Mouse (Mus musculus): ENCODE results near the gene Ecsit.
"Not testable (repeated sequence)": the region's sequence is repeated elsewhere in the genome, so short reads cannot be mapped to it uniquely, and the experiment has no call there.

Gene Ecsit

DNA sequence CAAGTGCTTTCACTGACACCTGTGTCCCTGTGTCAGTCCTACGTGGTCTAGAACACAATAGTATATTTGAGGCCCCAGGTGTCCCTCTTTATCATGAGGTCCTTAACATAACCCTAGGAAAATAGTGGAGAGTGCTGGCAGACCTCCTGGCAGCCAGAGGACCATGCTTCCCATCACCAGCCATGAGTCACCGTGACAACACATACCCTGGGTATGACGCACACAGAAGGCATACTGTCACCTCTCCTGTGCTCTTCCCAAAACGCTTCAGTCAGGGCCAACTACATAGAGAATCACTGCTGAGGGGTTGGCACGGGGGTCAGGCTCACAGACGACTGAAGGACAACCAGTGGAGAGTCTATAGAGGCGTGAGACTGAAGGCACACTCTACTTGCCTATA lies 4.7 kb upstream of the Ecsit start:
- no peak for DNase-seq (ENCODE audit: low spot score in 2 of 2)

DNA sequence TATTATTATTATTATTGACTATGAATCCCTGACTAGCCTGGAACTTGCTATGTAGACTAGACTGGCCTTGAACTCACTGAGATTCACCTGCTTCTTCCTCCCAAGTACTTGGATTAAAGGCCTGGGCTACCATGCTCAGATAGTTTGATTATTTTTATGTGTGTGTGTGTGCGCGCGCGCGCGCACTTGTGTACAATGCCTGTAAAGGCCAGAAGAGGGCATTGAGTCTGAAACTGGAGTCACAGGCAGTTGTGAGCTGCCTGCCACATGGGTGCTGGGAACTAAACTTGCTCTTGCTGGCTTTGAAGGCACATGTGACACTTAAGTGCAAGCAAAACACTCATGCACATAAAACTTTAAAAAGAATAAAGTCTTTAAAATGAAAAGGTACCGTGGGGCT lies 4.0 kb upstream of the Ecsit start:
- DNase-seq (ENCODE audit: low spot score in 2 of 2), result no peak

DNA sequence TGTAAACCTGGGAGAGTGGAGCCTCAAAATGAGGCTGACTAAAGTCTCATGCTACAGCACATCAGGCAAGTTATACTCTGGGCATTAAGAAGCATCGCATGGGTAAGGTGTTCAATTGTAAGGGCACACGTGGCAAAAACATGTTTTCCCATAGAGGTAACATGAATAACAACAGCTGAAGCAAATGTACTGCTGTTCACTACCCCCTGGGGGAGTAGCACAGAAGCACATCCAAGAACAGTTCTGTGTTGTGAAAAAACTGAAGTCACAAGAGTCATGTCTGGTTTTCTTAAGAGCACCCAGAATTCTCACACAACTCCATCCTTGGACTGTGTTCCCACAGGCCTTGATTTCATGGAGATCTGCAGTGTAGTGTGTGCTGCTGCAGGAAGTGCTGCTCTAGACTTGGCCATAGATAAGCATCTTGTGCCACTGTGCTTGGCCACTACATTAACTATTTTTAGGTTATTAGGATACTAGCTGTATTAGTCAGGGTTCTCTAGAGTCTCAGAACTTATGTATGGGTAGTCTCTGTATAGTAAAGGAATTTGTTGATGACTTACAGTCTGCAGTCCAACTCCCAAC lies 1.9 kb upstream of the Ecsit start:
- DNase-seq (ENCODE audit: low spot score in 2 of 2), result no peak

DNA sequence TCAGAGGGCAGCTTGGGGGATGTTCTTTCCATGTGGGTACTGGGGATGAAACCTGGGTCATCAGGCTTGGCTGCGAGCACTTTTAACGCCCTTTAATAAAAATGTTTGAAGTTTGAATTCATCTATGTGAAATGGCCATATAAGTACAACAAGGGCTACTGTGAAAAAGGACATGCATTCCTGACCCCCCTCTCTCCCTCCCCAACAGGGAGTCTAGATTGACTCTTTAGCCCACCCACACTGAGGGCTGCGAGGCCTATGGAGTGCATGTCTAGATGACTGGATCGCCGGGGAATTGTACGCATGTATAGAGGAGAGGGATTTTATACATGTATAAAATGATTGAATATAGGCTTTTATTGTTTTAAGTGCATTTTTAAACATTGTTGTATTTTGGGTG lies 774 bp upstream of the Ecsit start:
- DNase-seq (ENCODE audit: low spot score in 2 of 2), result no peak

DNA sequence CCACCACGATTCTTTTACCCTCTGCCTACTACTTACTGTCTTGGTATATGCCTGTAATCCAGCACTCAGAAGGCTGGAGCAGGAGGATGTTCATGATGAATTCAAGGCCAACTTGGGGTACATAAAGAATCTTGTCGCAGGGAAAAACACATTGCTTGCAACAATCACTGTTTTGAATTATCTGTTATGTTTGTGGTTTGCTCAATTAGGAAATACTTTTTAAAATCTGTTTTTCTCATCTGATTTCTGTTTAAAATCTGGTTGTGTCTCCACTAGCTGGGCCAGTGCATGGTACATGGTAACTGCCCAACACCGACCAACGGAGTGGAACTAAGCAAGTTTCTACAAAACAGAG lies 594 bp downstream of the Ecsit start:
- DNase-seq (ENCODE audit: low spot score in 2 of 2), result no peak

DNA sequence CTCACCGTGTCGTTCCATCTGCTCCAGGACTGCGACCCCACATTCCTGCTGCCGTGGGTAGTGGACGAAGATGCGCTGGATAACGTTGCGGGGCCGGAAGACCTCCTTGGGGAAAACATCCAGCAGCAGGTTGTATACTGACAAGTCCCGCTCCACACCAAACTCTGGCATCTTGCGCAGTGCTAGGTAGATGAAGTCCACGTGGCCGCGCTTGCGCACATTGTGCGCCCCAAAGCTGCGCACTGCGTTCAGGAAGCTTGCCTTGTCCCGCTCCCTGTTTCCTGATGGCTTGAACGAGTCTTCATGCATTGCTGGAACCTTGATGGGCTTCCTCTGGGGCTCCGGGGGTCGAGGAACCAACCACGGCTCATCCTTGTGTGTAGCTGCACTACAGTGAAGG lies 9.0 kb downstream of the Ecsit start:
- DNase-seq (ENCODE audit: low spot score in 2 of 2), result no peak

DNA sequence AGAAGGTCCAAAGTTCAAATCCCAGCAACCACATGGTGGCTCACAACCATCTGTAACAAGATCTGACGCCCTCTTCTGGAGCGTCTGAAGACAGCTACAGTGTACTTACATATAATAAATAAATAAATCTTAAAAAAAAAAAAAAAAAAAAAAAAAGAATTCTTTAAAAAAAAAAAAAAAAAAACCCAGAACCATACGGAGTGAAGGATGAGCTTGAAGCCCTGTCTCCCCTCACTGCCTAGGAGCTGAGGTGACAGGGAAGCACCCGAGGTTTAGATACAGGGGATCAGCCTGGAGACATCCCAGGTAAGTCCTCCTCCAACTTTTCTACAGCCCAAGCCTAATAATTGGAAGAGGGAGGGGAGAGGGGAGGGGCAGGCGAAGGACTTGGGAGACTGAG lies 9.5 kb downstream of the Ecsit start:
- DNase-seq (ENCODE audit: low spot score in 2 of 2), result not testable (repeated sequence)

DNA sequence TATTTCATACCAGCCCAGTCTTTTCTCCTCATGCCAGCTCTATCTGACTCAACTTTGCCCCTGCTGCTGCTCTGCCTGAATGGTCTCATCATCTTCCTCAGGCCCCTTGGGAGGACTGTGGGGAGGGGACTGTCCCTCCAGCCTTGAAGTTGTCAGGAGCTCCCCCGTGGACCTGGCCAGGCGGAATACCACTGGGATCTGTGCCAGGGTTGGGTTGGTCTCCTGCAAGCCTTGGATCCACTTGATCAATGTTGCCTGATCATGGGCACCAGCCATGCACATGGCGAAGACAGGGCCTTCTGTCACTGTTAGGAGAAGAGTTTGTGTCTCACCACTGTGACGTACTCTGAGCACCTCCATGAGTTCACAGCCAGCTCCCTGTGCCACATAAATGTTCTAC lies 13.0 kb downstream of the Ecsit start:
- no peak for DNase-seq (ENCODE audit: low spot score in 2 of 2)

DNA sequence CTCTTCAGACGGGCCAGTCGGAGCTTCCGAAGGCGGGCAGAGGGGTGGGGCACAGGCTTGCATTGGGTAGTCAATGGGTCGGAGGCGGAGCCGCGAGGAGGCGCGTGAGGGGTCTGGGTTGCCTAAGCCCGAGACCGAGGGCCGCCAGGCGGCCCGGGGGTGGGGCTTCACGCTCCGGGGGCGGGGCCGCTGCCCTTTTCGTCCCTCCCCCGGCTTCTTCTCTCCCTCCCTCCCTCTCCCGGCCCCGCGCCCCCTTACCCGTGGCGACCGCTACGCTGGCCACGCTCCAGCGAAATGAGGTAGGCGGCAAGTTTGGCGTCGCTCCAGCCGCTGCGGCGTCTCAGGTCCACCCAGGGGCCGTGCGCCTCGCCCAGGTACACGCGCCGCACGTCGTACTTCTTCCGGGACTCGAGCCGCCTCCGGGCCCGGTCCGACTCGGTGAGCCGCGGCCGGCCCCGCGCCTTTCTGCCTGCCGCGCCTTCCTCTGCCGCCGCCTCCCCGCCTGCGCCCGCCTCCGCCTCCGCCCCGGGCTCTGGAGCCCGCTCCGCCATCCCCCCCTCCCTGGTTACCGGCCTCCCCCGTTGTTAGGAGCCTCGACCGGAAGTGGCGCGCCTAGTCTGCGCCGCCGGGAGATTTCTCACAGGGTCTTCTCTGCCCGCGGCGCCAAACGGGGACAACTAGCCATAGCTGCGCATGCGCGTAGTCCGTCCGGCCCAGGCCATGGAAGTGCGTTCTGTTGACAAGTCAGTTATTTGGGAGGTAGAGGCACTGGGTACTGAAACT lies 14.3 kb downstream of the Ecsit start, which contains the start of the genes Gm49318 and Zfp653:
TSS of gene Gm49318 (minus strand) at position 469 of the 783 bp plus-strand sequence.
TSS of gene Zfp653 (minus strand) at position 586 of the 783 bp plus-strand sequence.
- DNase-seq (ENCODE audit: low spot score in 2 of 2), result peak; percentile 96 to 97

DNA sequence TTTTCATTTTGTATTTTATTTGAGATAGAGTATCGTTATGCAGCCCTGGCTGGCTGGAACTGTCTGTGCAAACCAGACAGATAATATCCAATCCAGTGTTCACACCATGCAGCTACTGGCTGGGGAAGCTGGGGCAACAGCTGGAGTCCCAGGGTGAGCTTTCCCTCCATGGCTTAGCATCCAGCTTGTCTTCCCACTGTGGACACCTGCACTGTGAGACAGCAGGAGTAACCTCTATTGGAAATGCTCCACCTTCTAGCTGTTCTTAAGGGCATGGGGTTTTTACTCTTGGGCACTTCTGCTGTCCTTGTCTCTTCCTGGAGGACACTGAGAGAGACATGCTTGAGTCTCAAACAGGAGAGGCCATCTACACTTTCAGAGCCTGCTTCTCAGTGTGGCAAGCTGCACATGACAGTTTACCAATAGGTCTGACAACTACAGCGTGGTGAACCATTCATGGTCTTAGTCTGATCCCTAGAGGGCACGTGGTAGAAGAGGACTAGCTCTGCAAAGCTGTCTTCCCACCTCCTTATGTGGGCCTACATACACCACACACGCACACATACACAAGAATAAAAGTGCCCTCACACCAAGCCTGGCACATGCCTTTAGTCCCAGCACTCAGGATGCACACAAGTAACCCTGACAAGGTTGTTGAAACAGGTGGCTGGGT lies 15.2 kb downstream of the Ecsit start:
- DNase-seq (ENCODE audit: low spot score in 2 of 2), result no peak

DNA sequence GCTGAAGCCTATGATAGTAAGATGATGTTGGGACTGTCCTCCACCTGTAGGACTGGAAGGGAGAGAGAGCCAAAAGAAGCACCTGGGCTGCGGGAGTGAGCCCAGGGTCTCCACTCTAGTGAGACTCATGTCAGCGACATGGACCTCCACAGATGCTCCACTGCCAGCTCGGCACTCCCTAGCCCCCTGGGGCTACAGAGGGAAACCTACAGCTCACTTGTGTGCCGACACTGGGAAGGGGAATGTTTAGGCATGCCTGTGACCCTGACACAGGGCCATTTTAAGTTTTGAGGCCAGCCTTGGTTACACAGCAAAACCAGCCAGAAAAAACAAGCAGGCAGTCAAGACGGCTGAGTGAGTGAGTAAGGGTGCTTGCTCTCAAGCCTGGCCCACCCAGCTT lies 18.0 kb downstream of the Ecsit start:
- no peak for DNase-seq (ENCODE audit: low spot score in 2 of 2)

DNA sequence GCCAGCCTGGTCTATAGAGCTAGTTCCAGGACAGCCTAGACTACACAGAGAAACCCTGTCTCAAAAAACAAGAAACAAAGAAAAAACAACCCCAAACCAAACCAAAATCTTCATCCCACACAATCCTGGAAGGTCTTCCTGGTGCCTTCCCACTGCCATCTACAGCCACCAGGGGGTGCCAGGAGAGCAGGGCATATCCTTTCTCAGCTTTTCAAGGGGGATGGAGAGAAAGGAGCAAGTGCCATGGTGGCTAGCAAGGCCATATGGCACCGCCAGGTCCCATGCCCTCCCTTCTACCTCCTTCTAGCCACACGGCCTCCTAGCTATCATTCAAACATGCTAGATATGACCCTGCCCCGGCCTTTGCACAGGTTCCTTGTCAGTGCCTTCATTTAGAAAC lies 18.8 kb downstream of the Ecsit start:
- DNase-seq (ENCODE audit: low spot score in 2 of 2), result no peak

DNA sequence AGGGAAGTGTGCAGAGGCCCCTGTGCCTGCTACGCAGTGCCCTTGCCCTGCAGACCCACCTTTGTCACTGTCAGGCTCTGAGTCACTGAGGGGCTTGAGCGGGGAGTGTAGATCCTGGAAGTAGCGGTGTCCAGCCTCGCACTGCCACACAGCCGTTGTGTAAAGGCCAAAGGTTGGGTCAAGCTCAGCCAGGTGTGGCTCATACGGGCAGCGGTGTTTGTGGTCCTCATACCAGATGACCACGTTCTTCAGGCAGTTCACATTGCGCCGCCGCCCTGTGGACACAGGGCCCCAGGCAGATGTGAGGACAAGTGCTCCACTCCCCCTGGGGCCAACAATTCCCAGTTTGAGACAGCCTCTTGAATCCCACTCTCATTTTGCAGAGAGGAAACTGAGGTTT lies 19.6 kb downstream of the Ecsit start:
- DNase-seq (ENCODE audit: low spot score in 2 of 2), result no peak

DNA sequence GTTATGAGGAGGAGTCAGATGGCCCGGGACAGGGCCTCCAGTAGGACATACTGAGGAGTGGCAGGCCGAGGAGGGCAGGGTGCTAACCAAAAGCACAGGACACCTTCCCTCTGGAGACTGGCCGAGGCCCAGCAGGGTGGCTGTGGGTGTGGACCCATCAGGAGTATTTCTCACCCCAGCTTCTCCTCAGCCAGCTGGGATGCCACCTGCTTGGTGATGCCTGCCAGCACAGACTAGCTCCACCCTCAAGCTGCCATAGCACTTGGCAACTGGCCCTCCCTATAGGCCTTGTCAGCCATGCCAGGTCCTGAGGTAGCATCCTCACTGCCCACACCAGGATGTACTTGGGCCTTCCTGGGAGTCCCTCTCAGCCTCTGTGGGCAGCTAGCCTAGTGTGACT lies 20.9 kb downstream of the Ecsit start:
- no peak for DNase-seq (ENCODE audit: low spot score in 2 of 2)

DNA sequence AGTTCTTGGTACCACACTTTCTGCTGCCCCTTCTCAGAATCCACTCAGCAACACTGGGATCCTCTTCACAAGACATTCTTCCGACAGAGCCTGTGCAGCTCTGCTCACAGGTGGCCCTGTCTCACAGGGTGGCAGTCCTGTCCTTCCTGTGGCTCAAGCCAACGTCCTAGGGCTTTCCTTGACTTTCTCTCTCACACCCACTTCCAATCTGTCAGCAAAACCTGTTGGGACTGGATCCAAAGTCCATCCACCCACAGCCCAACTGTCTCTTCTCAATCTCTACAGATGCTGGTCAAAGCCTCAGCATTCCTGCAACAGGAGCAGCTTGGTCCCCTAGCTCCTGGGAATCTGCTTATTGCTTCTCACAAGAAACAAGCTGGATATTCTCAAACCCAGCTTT lies 23.9 kb downstream of the Ecsit start:
- no peak for DNase-seq (ENCODE audit: low spot score in 2 of 2)

DNA sequence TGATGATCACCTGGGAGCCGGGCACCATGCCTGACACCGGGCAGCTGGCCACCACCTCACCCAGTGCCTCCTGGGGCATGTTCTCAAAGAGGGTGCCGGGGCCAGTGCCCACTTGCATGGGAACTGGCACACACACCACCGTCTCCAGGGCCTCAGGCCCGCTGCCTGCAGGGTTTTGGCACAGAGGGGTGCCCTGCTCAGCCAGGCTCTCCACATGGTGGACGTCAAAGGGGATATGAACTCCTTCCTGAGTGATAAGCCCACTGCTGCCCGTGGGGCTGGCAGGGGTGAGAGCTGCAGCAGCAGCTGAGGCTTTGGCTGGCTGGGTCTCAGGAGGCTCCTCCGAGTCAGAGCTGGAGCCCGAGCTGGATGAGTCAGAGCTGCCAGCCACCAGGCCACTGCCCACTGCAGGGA lies 27.2 kb downstream of the Ecsit start:
- peak; percentile 66 to 69 for DNase-seq (ENCODE audit: low spot score in 2 of 2)

DNA sequence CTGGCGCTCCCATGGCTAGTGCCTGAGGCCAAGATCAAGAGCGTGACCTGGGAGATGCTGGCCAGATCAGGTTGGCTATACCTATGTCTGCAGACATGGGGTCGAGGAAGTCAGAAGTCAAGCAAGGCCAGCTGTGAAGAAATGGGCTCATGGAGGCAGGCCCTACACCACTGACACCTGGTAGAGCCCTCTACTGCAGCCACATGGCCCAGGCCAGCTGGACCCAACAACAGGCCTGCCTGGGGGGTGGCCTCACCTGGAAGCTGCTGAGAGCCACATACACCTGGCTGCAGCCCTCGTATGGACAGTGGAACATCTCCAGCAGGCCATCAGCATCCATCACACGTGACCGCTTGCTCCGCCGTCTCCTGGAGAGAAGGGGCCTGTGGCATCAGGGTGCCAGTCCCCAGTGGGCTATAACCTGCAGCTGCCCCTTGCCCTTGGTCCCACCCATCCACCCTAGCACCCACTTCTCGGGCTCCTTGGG lies 28.2 kb downstream of the Ecsit start:
- DNase-seq (ENCODE audit: low spot score in 2 of 2), result no peak

DNA sequence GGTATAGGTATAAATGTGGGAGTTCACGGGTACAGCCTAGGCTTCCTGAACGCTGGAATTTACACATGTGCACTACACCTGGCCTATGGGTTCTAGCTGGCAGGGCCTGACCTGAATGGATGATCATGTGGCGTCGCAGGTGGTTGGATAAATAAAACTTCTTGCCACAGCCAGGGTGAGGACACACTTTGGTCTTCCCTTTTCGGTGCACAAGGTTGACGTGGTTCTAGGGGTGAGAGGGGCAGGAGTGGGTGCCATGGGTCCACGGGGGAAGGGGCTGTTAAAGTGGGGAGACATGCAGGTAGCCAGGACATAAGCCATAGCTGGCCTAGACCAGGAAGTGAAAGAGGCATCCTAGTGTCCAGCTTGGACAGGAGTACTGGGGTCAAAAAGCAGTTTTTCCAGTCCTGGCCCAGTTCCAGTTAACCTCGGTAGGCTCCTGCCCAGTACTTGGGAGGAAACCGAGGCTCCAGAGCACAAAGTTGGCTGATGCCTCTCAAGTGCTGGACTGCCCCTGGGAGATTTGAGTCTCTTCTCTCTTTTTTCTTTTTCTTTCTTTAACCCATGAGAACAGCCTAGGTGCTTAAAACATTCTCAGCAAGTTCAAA lies 28.8 kb downstream of the Ecsit start:
- no peak for DNase-seq (ENCODE audit: low spot score in 2 of 2)

DNA sequence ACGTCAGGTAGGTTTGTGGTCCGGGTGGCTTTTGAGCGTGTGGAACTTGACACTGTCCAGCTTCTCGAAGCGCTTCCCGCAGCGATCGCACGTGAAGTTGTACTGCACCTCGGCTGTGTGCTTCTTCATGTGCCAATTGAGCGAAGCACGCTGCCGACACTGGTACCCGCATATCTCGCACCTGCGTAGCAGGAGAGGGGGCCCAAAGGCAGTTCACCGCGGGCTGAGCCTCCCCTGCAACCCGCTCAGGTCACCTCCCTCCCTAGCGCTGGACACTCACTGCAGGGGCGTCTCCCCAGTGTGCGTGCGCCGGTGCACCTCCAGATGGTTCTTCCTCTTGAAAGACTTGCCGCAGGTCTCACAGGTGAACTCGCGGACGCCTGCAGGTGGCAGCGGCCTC lies 29.5 kb downstream of the Ecsit start:
- DNase-seq (ENCODE audit: low spot score in 2 of 2), result no peak

DNA sequence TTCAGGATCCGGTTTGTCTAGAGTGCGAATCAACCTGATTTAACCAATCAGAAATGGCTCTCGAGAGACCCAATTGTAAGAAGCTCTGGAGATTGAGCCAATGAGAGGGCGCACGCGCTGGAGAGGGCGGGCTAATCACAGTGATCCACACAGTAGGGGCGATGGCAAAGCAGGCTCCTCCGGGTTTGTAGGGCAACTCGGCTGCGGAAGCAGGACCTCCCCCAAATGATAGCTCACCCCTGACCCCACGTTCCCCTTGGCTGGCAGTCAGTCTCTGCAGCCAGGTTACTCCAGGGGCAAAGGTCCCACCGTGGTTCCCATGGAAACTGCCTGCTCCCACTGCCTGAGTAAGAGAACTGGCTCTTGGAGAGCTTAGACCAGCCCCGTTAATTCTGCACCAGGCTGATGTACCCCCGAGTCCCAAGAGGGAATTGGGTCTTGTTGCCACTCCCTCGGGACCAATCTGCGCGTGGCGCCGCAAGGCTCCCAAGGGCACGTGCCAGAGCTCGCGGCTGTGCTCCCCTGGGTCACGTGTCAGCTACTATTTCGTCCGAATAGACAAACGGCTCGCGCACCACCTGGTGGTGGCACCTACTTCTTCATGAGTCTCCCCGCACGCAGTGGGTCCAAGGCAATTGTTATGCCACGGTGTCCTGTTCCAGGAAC lies 30.7 kb downstream of the Ecsit start:
- peak; percentile 35 to 38 for DNase-seq (ENCODE audit: low spot score in 2 of 2)

DNA sequence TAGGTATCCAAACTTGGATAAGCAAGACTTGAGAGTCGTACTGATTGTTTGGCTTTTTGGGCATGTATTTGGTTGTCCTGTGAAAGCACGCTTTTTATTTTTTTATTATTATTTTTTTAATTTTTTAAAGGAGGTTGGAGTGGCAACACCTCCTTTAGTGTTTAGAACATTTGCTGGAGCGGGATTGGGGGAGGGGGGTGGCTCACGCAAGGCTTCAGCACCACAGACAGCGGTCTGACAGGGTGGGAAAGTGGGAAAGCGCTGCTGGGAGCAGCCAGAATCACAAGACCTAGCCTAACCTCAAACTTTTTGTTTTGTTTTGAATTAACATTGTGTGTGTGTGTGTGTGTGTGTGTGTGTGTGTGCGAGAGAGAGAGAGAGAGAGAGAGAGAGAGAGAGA lies 31.6 kb downstream of the Ecsit start:
- DNase-seq (ENCODE audit: low spot score in 2 of 2), result no peak

DNA sequence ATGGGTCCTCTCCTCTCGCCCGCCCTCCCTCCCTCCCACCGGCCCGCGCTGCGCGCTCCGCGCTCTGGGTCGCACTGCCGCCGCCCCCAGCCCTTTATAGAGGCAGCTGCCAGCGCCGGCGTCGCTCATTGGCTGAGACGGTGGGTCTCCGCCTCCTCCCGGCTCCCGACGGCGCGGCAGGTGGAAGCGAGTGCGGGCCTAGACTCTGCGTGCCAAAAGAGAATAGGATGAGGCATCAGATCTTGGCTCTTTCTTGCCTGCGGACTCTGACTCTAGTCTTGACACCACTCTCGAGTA lies 33.3 kb downstream of the Ecsit start, which contains the start of gene Elavl3:
TSS of gene Elavl3 (minus strand) at position 66 of the 297 bp plus-strand sequence.
- no peak for DNase-seq (ENCODE audit: low spot score in 2 of 2)

All from heart, adult 9 months (tissue).